Mouse (Mus musculus): ENCODE measurements around the gene Pck2. TPM values are rescaled to one million over a fixed set of nuclear protein-coding genes. Genes with fewer than 3 reads are reported as not detected.

Gene Pck2
- total RNA-seq, 2 experiments from 2014 or later = 45.2 to 51.4 TPM

- no peak for DNase-seq
Observed at GRCm38 (mm10) chr14:55598521-55599390, 58.7 kb downstream of the Pck2 start.

Other genes with a start within 250 kb of the Pck2 start
- 100 to 1,000 TPM; 153 to 177 TPM for gene Dhrs4, start 61.5 kb upstream of the Pck2 start, total RNA-seq (2021)
- gene Carmil3, start 49.6 kb upstream of the Pck2 start, total RNA-seq (2021) = 1 to 10 TPM; 5.3 to 8.5 TPM
- under 1 TPM; 0.09 to 0.61 TPM for gene Cpne6, start 29.8 kb upstream of the Pck2 start, total RNA-seq (2021)
- not detected for gene Nrl, start 15.3 kb upstream of the Pck2 start, total RNA-seq (2021)
- 10 to 100 TPM; 85.2 to 89.5 TPM for gene Dcaf11, start 19.7 kb downstream of the Pck2 start, total RNA-seq (2021)
- under 1 TPM in 1 of 2 experiments, not detected in 1; 0.66 TPM for gene A730061H03Rik, start 20.1 kb downstream of the Pck2 start, total RNA-seq (2021)
- 10 to 100 TPM; 11.0 to 38.6 TPM for gene Fitm1, start 35.4 kb downstream of the Pck2 start, total RNA-seq (2021)
- gene Psme1, start 37.9 kb downstream of the Pck2 start, total RNA-seq (2021) = 100 to 1,000 TPM; 293 to 337 TPM
- gene Emc9, start 45.0 kb downstream of the Pck2 start, total RNA-seq (2021) = 10 to 100 TPM; 43.9 to 57.2 TPM
- 100 to 1,000 TPM; 349 to 362 TPM for gene Psme2, start 50.8 kb downstream of the Pck2 start, total RNA-seq (2021)
- gene Rnf31, start 51.4 kb downstream of the Pck2 start, total RNA-seq (2021) = 10 to 100 TPM; 26.7 to 36.2 TPM
- gene Irf9, start 63.3 kb downstream of the Pck2 start, total RNA-seq (2021) = 10 to 100 TPM in 1 of 2 experiments, 1 to 10 TPM in 1; 9.7 to 13.3 TPM
- 1 to 10 TPM; 2.0 to 2.9 TPM for gene Rec8, start 77.8 kb downstream of the Pck2 start, total RNA-seq (2021)
- 10 to 100 TPM; 72.1 to 82.4 TPM for gene Ipo4, start 95.7 kb downstream of the Pck2 start, total RNA-seq (2021)
- 1 to 10 TPM; 1.1 to 3.8 TPM for gene Gm49378, start 97.6 kb downstream of the Pck2 start, total RNA-seq (2021)
- gene Tm9sf1, start 103.5 kb downstream of the Pck2 start, total RNA-seq (2021) = 10 to 100 TPM; 69.7 to 75.9 TPM
- gene Tssk4, start 109.9 kb downstream of the Pck2 start, total RNA-seq (2021) = 1 to 10 TPM in 1 of 2 experiments, under 1 TPM in 1; 0.93 to 3.0 TPM
- 10 to 100 TPM; 42.4 to 51.7 TPM for gene Mdp1, start 120.2 kb downstream of the Pck2 start, total RNA-seq (2021)
- 10 to 100 TPM; 21.2 to 26.8 TPM for gene Gmpr2, start 131.7 kb downstream of the Pck2 start, total RNA-seq (2021)
- 100 to 1,000 TPM; 280 to 307 TPM for gene Nedd8, start 131.9 kb downstream of the Pck2 start, total RNA-seq (2021)
- 10 to 100 TPM; 19.5 to 23.1 TPM for gene Tinf2, start 141.6 kb downstream of the Pck2 start, total RNA-seq (2021)
- 1 to 10 TPM; 1.3 to 2.0 TPM for gene Tgm1, start 173.7 kb downstream of the Pck2 start, total RNA-seq (2021)
- 10 to 100 TPM; 16.8 to 21.5 TPM for gene Rabggta, start 182.0 kb downstream of the Pck2 start, total RNA-seq (2021)
- gene Dhrs1, start 205.4 kb downstream of the Pck2 start, total RNA-seq (2021) = 10 to 100 TPM; 77.4 to 82.0 TPM
- 10 to 100 TPM; 17.1 to 18.9 TPM for gene Nop9, start 205.4 kb downstream of the Pck2 start, total RNA-seq (2021)
- gene Cideb, start 218.2 kb downstream of the Pck2 start, total RNA-seq (2021) = 10 to 100 TPM; 14.2 to 23.3 TPM
- under 1 TPM; 0.12 to 0.54 TPM for gene Ltb4r2, start 221.2 kb downstream of the Pck2 start, total RNA-seq (2021)
- gene Ltb4r1, start 225.7 kb downstream of the Pck2 start, total RNA-seq (2021) = 1 to 10 TPM; 1.4 to 1.6 TPM
- 10 to 100 TPM; 10.3 to 12.6 TPM for gene Adcy4, start 243.8 kb downstream of the Pck2 start, total RNA-seq (2021)
- 1 to 10 TPM; 8.3 to 9.1 TPM for gene Ripk3, start 248.6 kb downstream of the Pck2 start, total RNA-seq (2021)